Mouse (Mus musculus): ENCODE data around the gene Npm3. TPM values are rescaled to one million over a fixed set of nuclear protein-coding genes. Genes with fewer than 3 reads are reported as not detected.

Npm3 gene
- 10 to 100 TPM; 28.6 to 32.8 TPM for polyA plus RNA-seq (2017; shearing (Covaris generic))

GRCm38 (mm10) chr19:45749243-45750043, at the start of gene Npm3:
Gene Npm3 (minus strand): TSS chr19:45749591.

GRCm38 (mm10) chr19:45783181-45783932, 34.0 kb upstream of the Npm3 start, which contains the start of gene Mgea5:
Gene Mgea5 (minus strand): TSS chr19:45783837.

GRCm38 (mm10) chr19:45742218-45742983, 7.0 kb downstream of the Npm3 start, which contains the start of gene Fgf8:
Gene Fgf8 (minus strand): TSS chr19:45742915.

Other genes with a start within 250 kb of the Npm3 start
- 10 to 100 TPM; 10.5 to 16.6 TPM for gene Poll, start 189.1 kb downstream of the Npm3 start, polyA plus RNA-seq (2017; shearing (Covaris generic))
- gene Gm17018, start 189.0 kb downstream of the Npm3 start, polyA plus RNA-seq (2017; shearing (Covaris generic)), result 10 to 100 TPM; 46.6 to 48.7 TPM
- 10 to 100 TPM; 18.8 to 30.1 TPM for gene Fbxw4, start 89.3 kb downstream of the Npm3 start, polyA plus RNA-seq (2017; shearing (Covaris generic))
- not detected for gene Fgf8, start 6.7 kb downstream of the Npm3 start, polyA plus RNA-seq (2017; shearing (Covaris generic))
- gene Mgea5, start 34.2 kb upstream of the Npm3 start, polyA plus RNA-seq (2017; shearing (Covaris generic)), result 100 to 1,000 TPM; 194 to 217 TPM
- gene Kcnip2, start 66.5 kb upstream of the Npm3 start, polyA plus RNA-seq (2017; shearing (Covaris generic)), result 10 to 100 TPM in 1 of 2 experiments, 1 to 10 TPM in 1; 7.5 to 14.3 TPM
- 10 to 100 TPM; 10.5 to 15.7 TPM for gene Armh3, start 248.9 kb upstream of the Npm3 start, polyA plus RNA-seq (2017; shearing (Covaris generic))

Measured in inflammation-experienced regulatory T-cells (primary cell).